Mouse (Mus musculus) heart, embryonic 11.5 days (tissue): ENCODE measurements around the gene Pecr. TPM values are rescaled to one million over a fixed set of nuclear protein-coding genes. Genes with fewer than 3 reads are reported as not detected.

ENCODE experiments used
- ATAC-seq: fragments of 200-750 bp; cut with Nextera tagmentation; replicated peaks from 2 replicates; pipeline ENCODE4 v1.8.0; 2017; ENCODE audit warnings: moderate library complexity; ENCODE audit not compliant: insufficient number of reproducible peaks, low FRiP score, low TSS enrichment
- H3K27ac ChIP-seq: fragments of 300-500 bp; sonication (generic); 2 replicates; pipeline ENCODE4 v1.5.1; 2014; ENCODE audit warnings: mild to moderate bottlenecking, low read depth, low read length
- H3K27me3 ChIP-seq: fragments of 300-500 bp; sonication (generic); 2 replicates; pipeline ENCODE4 v1.6.1; 2014; ENCODE audit warnings: mild to moderate bottlenecking, low read length, mixed read lengths; ENCODE audit not compliant: control insufficient read depth, insufficient read depth
- H3K36me3 ChIP-seq: fragments of 300-500 bp; sonication (generic); 2 replicates; pipeline ENCODE4 v1.6.1; 2014; ENCODE audit warnings: mild to moderate bottlenecking, low read length, moderate library complexity, mixed read lengths; ENCODE audit not compliant: control insufficient read depth, insufficient read depth
- H3K4me1 ChIP-seq: fragments of 300-500 bp; sonication (generic); 2 replicates; pipeline ENCODE4 v1.6.1; 2014; ENCODE audit warnings: low read length; ENCODE audit not compliant: control insufficient read depth, insufficient read depth
- H3K4me2 ChIP-seq: fragments of 300-500 bp; sonication (generic); 2 replicates; pipeline ENCODE4 v1.6.1; 2014; ENCODE audit warnings: mild to moderate bottlenecking, moderate library complexity
- H3K4me3 ChIP-seq: fragments of 300-500 bp; sonication (generic); 2 replicates; pipeline ENCODE4 v1.5.1; 2014; ENCODE audit warnings: low read depth, low read length
- H3K9ac ChIP-seq: fragments of 300-500 bp; sonication (generic); 2 replicates; pipeline ENCODE4 v1.6.1; 2014; ENCODE audit warnings: mild to moderate bottlenecking, low read depth, low read length, moderate library complexity
- H3K9me3 ChIP-seq: fragments of 300-500 bp; sonication (generic); replicated peaks from 2 replicates; pipeline ENCODE4 v1.6.1; 2016; ENCODE audit warnings: low read length; ENCODE audit not compliant: control insufficient read depth
- WGBS: fragments of 180-500 bp; shearing (Covaris S2); extraction: QIAGEN DNeasy Blood & Tissue Kit; methylation state at CpG from one replicate; pipeline ENCODE4 v1.1.7; 2014; ENCODE audit not compliant: insufficient replicate concordance; 5-methylcytosine and 5-hydroxymethylcytosine counted together
- polyA plus RNA-seq: library from polyadenylated mRNA; unstranded; fragments of >200 nt; fragmentation: Nextera tagmentation; extraction: Ambion mirVana; gene quantifications from 2 replicates; pipeline ENCODE4 v1.2.1, GENCODE M21; 2014

Gene Pecr
- 20.2 and 20.9 TPM in 2 replicates for polyA plus RNA-seq

GRCm38 (mm10) chr1:72283992-72284485 lies at the start of gene Pecr, which contains the start of gene Tmem169:
TSS of gene Pecr (minus strand) at chr1:72284314.
TSS of gene Tmem169 (plus strand) at chr1:72284369.
- peak; percentile 99 for ATAC-seq
- H3K27ac ChIP-seq, result peak within 1 kb of the TSS; percentile 54; the same call in 1 of the 2 replicates
- peak within 1 kb of the TSS; percentile 85 for H3K4me2 ChIP-seq

GRCm38 (mm10) chr1:72326162-72326821 lies 42.2 kb upstream of the Pecr start:
- no peak overlapping the region for H3K9ac ChIP-seq
- no peak overlapping the region for H3K27ac ChIP-seq
- no peaks in the 10 kb centered on the region for H3K4me1 ChIP-seq
- no peaks in the 10 kb centered on the region for H3K36me3 ChIP-seq
- H3K4me3 ChIP-seq, result no peak overlapping the region
- no peaks in the 10 kb centered on the region for H3K9me3 ChIP-seq
- ATAC-seq, result no peak
- H3K27me3 ChIP-seq, result no peaks in the 10 kb centered on the region
- no peak overlapping the region for H3K4me2 ChIP-seq
- 76% methylated on average over 11 of the region's 11 CpGs for WGBS

More at GRCm38 (mm10) chr1:72283992-72284485, at the start of gene Pecr, which contains the start of gene Tmem169:
- Histone ChIP-seq H3K9me3 (no peaks in the 10 kb centered on the region), H3K36me3 (no peaks in the 10 kb centered on the region), H3K4me1 (no peaks in the 10 kb centered on the region), H3K4me3 (peak within 1 kb of the TSS; percentile 59), H3K27me3 (peaks cover 2% of the 10 kb centered on the region; the same call in 1 of the 2 replicates), H3K9ac (peak within 1 kb of the TSS; percentile 82)
- under 1% methylated on average over 30 of the region's 30 CpGs for WGBS

- H3K27me3 ChIP-seq, result peaks cover 3% of the 10 kb centered on the region
- H3K27ac ChIP-seq, result no peak overlapping the region
- ATAC-seq, result no peak
- no peak overlapping the region for H3K4me3 ChIP-seq
- 92% methylated on average over 4 of the region's 4 CpGs for WGBS
- no peaks in the 10 kb centered on the region for H3K9me3 ChIP-seq
- H3K36me3 ChIP-seq, result peaks cover 9% of the 10 kb centered on the region
- no peak overlapping the region for H3K9ac ChIP-seq
- no peaks in the 10 kb centered on the region for H3K4me1 ChIP-seq
- no peak overlapping the region for H3K4me2 ChIP-seq
These were observed 39.1 kb upstream of the Pecr start for GRCm38 (mm10) chr1:72323248-72323647.

GRCm38 (mm10) chr1:72320759-72321158 lies 36.6 kb upstream of the Pecr start:
- no peaks in the 10 kb centered on the region for H3K4me1 ChIP-seq
- no peak overlapping the region for H3K4me3 ChIP-seq
- H3K36me3 ChIP-seq, result peaks cover 9% of the 10 kb centered on the region
- no peak for ATAC-seq
- H3K9me3 ChIP-seq, result no peaks in the 10 kb centered on the region
- no peak overlapping the region for H3K9ac ChIP-seq
- H3K27ac ChIP-seq, result no peak overlapping the region
- no peak overlapping the region for H3K4me2 ChIP-seq
- peaks cover 5% of the 10 kb centered on the region for H3K27me3 ChIP-seq
- 91% methylated on average over 5 of the region's 5 CpGs for WGBS

GRCm38 (mm10) chr1:72316901-72317300 lies 32.8 kb upstream of the Pecr start:
- peaks cover 8% of the 10 kb centered on the region for H3K27me3 ChIP-seq
- no peaks in the 10 kb centered on the region for H3K4me1 ChIP-seq
- H3K9ac ChIP-seq, result no peak overlapping the region
- peaks cover 9% of the 10 kb centered on the region for H3K36me3 ChIP-seq
- H3K4me3 ChIP-seq, result no peak overlapping the region
- ATAC-seq, result no peak
- H3K9me3 ChIP-seq, result no peaks in the 10 kb centered on the region
- H3K4me2 ChIP-seq, result no peak overlapping the region
- H3K27ac ChIP-seq, result no peak overlapping the region
- 69% methylated on average over 7 of the region's 7 CpGs for WGBS

- Histone ChIP-seq H3K27ac (no peak overlapping the region), H3K9me3 (no peaks in the 10 kb centered on the region), H3K4me2 (no peak overlapping the region), H3K4me3 (no peak overlapping the region), H3K36me3 (peaks cover 9% of the 10 kb centered on the region), H3K9ac (no peak overlapping the region), H3K4me1 (no peaks in the 10 kb centered on the region), H3K27me3 (peaks cover 10% of the 10 kb centered on the region)
- 54% methylated on average over 8 of the region's 8 CpGs for WGBS
- ATAC-seq, result no peak
These were observed 32.3 kb upstream of the Pecr start for GRCm38 (mm10) chr1:72316409-72316808.

GRCm38 (mm10) chr1:72315447-72315846 lies 31.3 kb upstream of the Pecr start:
- peaks cover 10% of the 10 kb centered on the region for H3K27me3 ChIP-seq
- H3K36me3 ChIP-seq, result 0 out of 2 replicates have a peak, but pooled peaks cover 2% of the 10 kb centered on the region
- no peak for ATAC-seq
- H3K4me3 ChIP-seq, result no peak overlapping the region
- H3K27ac ChIP-seq, result no peak overlapping the region
- H3K9me3 ChIP-seq, result no peaks in the 10 kb centered on the region
- no peak overlapping the region for H3K4me2 ChIP-seq
- 89% methylated on average over 4 of the region's 4 CpGs for WGBS
- no peak overlapping the region for H3K9ac ChIP-seq
- H3K4me1 ChIP-seq, result no peaks in the 10 kb centered on the region

- no peaks in the 10 kb centered on the region for H3K9me3 ChIP-seq
- no peak overlapping the region for H3K4me3 ChIP-seq
- H3K4me1 ChIP-seq, result no peaks in the 10 kb centered on the region
- no peaks in the 10 kb centered on the region for H3K36me3 ChIP-seq
- peaks cover 10% of the 10 kb centered on the region; the same call in 1 of the 2 replicates for H3K27me3 ChIP-seq
- H3K9ac ChIP-seq, result no peak overlapping the region
- H3K4me2 ChIP-seq, result no peak overlapping the region
- H3K27ac ChIP-seq, result no peak overlapping the region
- no peak for ATAC-seq
- whole genome bisulfite sequencing, result 63% methylated on average over 5 of the region's 5 CpGs
These were observed 29.4 kb upstream of the Pecr start for GRCm38 (mm10) chr1:72313399-72314039.
